Mouse (Mus musculus) gastrocnemius, postnatal 36 days (tissue): ENCODE data around the gene Grid1. TPM values are rescaled to one million over a fixed set of nuclear protein-coding genes. Genes with fewer than 3 reads are reported as not detected.

Experiments used
- DNase-seq, 2 experiments: peaks; one replicate each; pipeline ENCODE4 v3.0.0; 2022
- intact Hi-C: fragments of 180-260 bp; cut with DNase I; formaldehyde crosslinking; loops from one replicate; pipeline ENCODE4 v1.15.1; 2025
- total RNA-seq, 2 experiments: library from RNA; stranded (reverse); gene quantifications; 2 replicates each; pipeline ENCODE4 v1.2.3; 2021

Gene Grid1
- total RNA-seq, 2 experiments from 2014 or later: not detected

DNA sequence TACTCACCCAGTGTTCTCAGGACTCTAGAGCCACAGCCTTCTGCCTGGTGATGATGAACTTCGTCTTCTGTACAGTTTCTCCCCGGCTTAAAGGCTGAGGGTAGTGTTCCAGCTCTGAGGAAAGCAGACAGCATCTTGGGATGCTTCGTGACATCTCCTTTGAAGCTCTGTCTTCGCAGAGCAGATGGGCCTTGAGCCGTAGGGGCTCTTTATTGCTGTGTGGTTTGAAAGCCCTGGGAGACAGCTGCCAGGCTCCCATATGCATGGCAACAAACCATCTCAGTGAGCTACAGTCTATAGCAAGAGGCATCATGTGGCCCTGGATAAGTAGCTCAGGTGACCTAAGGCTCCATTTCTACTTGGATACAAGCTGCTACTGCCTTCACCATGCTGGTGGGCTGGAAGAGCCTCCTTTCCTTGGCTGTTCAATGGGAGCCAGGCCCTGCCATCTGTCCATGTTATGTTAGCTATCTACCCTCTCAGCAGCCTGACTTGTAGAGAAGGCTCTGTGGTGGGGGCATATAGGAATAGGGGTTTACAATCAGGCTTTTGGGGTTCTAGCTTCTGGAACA, 283.8 kb downstream of the Grid1 start:
- DNase-seq: no peak
- intact Hi-C loops: no loop called here

DNA sequence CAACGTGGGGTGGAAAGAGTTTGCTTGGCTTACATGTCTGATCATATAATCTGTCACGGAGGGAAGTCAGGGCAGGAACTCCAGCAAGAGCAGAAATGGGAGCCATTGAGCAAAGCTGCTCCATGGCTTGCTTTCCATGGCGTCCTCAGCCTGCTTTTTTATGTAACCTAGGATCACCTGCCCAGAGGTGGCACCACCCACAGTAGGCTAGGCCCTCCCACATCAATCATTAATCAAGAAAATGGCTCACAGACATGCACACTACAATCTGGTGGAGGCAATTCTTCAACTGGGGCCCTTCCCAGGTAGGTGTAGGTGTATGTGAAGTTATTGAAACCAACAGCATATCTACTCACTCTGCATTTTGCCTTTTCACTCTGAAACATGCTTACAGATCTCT, 287.7 kb downstream of the Grid1 start:
- DNase-seq: no peak
- intact Hi-C loops: no loop called here

DNA sequence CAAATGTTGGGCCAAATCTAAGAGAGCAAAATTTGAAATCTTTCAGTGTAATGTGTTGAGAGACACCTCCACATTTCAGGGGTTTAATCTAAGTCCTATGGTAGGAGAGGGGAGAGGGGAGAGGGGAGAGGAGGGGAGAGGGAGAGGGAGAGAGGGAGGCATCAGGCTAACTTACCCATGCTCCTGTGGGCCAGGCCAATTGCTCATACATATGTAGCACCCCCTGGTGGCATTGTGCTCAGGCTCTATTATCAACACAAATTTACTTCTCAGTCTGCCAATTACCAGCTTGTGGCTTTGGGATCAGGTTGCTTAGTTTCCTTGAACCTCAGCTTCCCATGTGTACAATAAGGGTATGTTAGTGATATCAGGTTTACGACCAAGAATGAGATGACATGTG, 291.0 kb downstream of the Grid1 start:
- intact Hi-C loops: no loop called here
- no peak for DNase-seq

GRCm38 (mm10) chr14:35112327-35113275, 292.7 kb downstream of the Grid1 start:
- no peak for DNase-seq
- intact Hi-C loops: no loop called here

GRCm38 (mm10) chr14:35113276-35113645, 293.4 kb downstream of the Grid1 start:
- intact Hi-C loops: no loop called here
- DNase-seq: no peak

DNA sequence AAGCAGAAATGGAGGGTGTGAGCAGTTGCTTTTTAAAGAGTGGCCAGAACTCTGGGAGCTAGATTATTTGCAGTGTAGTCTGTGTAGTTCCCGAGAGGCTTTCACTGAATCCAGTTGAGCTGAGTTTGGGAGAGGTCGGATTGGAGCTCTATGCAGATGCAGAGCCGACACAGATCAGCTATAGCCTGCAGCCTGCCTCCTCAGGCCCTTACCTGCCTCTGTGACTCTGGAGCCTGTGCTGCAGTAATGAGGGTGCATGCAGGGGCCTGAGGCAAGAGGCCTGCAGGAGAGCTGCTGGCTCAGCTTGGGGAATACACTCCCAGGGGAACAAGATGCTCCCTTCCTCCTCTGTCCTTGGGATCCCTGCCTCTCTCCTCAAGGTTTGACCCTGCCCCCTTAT, 296.0 kb downstream of the Grid1 start:
- intact Hi-C loops: no loop called here
- no peak for DNase-seq

GRCm38 (mm10) chr14:35120089-35120488, 300.2 kb downstream of the Grid1 start:
- no peak for DNase-seq
- intact Hi-C loops: no loop called here

- intact Hi-C loops: no loop called here
- DNase-seq: no peak
These were observed 301.0 kb downstream of the Grid1 start for GRCm38 (mm10) chr14:35120905-35121304.

- intact Hi-C loops: no loop called here
- DNase-seq: no peak
These were observed 302.2 kb downstream of the Grid1 start for GRCm38 (mm10) chr14:35122111-35122510.

GRCm38 (mm10) chr14:35123260-35123875, 303.5 kb downstream of the Grid1 start:
- intact Hi-C loops: no loop called here
- no peak for DNase-seq

GRCm38 (mm10) chr14:35127616-35128015, 307.7 kb downstream of the Grid1 start:
- no peak for DNase-seq
- intact Hi-C loops: no loop called here

DNA sequence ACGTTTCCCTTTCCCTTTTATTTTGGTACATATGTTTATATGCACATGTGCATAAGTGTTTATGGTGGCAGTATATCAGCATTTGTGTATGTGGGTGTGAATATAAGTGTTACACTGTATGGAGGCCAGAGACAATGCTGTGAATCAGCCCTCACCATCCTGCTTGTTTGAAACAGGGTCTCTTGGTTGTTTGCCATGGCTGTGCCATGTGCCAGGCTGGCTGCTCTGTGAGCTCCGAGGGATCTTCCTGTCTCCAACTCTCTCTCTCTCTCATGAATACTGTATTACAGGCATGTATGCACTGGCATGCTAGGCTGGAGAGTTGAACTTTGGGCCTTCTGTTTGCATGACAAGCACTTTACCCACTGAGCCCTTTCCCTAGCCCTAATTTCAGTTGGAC, 315.1 kb downstream of the Grid1 start:
- no peak for DNase-seq
- intact Hi-C loops: no loop called here

DNA sequence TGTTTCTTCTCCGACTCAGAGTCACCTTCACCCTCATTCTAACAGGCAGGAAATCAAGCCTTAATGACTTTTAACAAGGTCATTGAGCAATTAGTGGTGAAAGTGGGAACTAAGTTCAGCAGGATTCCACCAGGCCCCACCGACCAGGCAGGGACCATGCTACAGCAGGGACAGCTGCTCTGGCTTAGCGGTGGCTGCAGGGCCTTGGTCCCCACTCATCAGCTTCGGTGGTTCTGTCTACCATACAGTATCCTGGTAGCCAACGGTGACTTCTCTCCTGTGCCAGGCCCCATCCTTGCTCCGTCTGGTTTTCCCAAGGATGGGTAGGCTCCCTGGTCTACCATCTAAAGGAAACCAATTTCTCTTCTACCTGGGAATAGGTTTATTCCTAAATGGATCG, 318.2 kb downstream of the Grid1 start:
- intact Hi-C loops: no loop called here

GRCm38 (mm10) chr14:35139824-35140223, 319.9 kb downstream of the Grid1 start:
- intact Hi-C loops: no loop called here
- no peak for DNase-seq

More for the DNA sequence above, 318.2 kb downstream of the Grid1 start:
- no peak for DNase-seq

- no peak for DNase-seq
- intact Hi-C loops: no loop called here
These were observed 332.5 kb downstream of the Grid1 start for GRCm38 (mm10) chr14:35152450-35152849.

GRCm38 (mm10) chr14:35153701-35154277, 333.9 kb downstream of the Grid1 start:
- DNase-seq: no peak
- intact Hi-C loops: no loop called here

- no peak for DNase-seq
- intact Hi-C loops: no loop called here
These were observed 334.5 kb downstream of the Grid1 start for GRCm38 (mm10) chr14:35154364-35154763.

DNA sequence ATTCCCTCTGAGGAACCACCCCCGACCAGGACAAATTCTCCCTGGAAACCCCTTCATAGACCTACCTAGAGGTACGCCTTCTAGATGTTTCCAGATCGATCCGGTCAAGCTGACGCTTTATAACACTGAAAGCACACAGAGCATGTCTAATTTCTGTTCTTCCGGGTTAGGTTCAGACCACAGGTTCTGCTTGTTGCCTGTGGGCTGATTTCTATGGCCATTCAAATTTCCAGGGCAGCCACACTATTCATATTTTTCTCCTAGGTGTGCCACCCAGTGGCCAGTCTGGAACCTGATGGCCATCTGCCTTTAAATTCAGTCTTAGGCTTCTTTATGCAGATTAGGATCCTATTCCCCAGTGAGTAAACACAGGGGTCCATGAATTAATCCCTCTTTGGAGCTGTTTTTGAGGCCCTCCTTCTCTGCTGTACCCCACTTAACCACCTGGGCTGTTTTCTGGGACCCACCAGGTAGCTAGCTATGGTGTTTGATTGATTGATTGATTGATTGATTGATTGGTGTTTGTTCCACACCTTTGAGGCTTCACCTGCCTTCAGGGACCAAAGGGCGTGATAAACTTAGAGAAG, 337.3 kb downstream of the Grid1 start:
- intact Hi-C loops: no loop called here
- DNase-seq: no peak

DNA sequence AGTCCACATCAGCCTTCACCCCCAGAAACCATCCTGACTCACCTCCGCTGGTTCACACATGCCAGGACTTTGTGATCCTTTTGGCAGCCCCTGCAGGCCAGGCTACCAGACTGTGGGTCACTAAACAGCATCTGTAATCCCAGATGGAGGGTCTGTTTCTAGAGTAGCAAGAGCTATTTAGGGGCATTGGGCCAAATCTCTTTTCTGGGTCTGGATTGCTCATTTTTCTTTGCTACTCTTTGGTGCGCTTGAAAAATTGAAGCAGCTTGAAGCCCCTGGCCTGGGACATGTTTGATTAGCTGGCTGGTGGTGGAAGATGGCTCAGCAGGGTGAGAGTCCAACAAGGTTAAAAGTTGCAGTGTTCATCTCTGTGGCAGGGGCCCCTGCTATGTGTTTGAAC, 339.4 kb downstream of the Grid1 start:
- no peak for DNase-seq
- intact Hi-C loops: no loop called here

DNA sequence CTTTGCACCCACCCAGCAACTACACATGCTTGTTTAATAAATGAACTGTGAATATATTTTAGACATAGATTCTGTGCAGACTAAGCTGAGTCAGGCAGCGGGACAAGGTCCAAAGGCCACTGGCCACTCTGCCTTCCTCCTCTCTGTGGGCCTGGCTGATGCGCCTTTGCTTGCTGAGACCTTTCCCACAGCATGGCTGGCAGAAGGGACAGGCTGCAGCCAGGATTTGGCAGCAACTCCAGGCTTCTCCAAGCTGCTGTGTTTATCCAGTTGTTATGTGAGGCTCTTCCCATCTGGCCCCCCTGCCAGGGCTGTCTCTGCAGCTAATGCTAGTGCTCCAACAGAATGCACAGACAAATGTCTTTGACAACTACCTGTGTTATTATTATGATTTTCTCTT, 347.5 kb downstream of the Grid1 start:
- intact Hi-C loops: no loop called here
- no peak for DNase-seq

DNA sequence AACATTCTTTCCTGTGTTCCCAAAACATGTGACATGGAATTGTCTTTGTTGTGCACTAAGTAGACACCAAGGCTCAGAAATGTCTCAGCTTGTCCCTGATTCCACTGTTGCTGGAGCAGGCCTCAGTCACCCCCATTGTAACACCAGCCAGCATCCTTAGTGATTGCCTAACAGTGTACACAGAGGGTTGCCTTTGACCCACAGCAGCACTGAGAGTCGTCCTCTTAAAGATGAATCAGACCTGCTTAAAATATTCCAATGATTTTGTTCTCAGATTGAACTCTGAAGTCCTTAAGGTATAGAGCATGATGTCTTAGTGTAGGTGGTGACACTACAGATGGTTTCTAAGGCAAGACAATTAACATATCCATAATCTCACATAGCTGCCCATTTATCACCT, 354.0 kb downstream of the Grid1 start:
- no peak for DNase-seq
- intact Hi-C loops: no loop called here
